Mouse (Mus musculus): ENCODE data around the gene Simc1.

The Simc1 gene

GRCm38 (mm10) chr13:54582860-54583259 is 79.3 kb downstream of the Simc1 start:
- DNase-seq (ENCODE audit: extremely low spot score, low spot score), result no peak

- DNase-seq (ENCODE audit: extremely low spot score, low spot score), result no peak
Observed at GRCm38 (mm10) chr13:54585831-54586230, 82.3 kb downstream of the Simc1 start.

DNA sequence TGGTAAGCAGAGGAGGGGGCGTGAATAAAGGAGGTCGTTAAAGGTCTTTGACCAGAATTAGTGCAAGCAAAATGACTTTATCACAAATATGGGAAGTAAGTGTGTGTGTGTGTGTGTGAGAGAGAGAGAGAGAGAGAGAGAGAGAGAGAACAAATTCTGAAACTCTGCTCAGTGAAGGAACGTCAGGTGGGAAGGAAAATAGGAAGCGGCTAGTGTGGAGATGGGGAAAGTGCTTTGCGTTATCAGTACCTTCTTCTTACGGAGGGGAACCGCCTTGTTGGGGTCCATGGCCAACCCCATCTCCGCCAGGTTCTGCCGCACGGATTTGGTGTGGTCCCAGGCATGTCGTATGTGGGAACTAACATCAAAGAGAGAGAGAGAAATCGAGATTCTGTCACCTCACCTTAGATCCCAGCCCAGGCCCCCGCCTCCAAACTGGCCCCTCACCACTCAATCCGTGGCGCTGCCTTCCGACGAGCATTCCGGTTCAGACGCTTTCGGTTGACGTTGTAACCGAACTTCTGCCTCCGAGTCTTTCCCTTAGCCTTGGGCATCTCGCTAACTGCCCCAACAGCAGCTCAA is 85.9 kb downstream of the Simc1 start:
- no peak for DNase-seq (ENCODE audit: extremely low spot score, low spot score)

DNA sequence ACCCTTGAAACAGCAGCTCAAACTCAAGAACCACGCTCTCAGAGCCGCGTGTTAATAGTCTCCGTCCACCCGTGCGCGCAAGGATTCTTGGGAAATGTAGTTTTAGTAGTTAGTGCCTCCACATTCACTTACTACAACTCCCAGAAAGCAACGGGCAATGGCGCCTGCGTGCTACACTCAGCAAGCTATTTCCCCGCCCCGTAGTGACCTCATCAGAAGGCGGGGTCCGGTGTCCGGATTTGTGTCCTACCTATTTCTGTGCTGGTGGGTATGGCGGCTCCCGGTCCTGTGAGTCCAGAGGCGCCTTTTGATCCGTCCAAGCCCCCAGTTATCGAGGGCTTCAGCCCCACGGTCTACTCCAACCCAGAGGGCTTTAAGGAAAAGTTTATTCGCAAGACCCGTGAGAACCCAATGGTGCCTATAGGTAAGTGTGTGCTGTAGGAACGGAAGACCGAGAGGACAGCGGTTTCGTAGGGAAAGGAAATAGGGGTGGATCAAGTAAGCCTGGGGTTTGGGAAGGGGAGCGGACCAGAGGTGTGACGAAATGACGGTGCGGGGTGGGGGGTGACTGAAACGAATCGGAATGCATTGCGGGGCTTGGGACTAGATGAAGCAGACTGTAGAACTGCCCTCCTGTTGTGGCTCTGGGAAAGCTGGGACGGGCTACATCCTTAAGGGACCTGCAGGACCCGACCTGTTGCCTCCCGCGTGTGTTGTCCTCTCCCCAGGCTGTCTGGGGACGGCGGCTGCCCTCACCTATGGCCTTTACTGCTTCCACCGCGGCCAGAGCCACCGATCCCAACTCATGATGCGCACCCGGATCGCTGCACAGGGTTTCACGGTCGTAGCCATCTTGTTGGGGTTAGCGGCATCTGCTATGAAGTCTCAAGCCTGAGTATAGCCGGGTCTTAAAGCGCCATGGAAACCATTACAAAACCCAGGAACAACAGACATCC is 86.7 kb downstream of the Simc1 start, which contains the start of the genes Nop16 and Higd2a:
Gene Nop16 (minus strand): TSS at position 95 of the 956 bp plus-strand sequence.
Gene Higd2a (plus strand): TSS at position 212 of the 956 bp plus-strand sequence.
- DNase-seq (ENCODE audit: extremely low spot score, low spot score), result peak; percentile 95

DNA sequence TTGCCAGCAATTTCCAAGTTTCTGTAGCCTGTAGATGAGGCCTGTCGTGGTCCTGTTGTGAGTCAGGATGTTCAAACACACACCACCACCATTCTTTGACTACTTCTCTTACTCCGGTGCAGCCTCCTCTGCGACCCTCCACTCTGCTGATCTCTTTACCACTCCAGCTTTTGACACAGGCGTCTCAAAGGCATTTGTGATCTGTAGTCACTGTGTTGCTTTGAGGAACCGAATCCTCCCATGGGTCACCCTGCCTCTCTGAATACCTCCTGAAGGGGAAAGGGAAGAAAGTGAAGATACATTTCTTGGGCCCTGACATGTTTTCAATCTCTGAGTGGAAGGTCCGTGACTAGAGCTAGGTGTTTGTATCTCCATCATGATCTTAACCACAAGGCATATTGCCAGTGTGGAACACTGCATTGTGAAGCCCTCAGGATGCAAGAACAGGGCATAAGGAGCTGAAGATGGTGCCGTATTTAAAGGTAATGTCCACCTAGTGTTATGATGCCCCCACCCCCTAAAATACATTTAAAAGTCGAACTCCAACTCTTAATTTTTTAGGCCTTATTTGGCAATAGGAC is 88.3 kb downstream of the Simc1 start:
- DNase-seq (ENCODE audit: extremely low spot score, low spot score), result no peak

DNA sequence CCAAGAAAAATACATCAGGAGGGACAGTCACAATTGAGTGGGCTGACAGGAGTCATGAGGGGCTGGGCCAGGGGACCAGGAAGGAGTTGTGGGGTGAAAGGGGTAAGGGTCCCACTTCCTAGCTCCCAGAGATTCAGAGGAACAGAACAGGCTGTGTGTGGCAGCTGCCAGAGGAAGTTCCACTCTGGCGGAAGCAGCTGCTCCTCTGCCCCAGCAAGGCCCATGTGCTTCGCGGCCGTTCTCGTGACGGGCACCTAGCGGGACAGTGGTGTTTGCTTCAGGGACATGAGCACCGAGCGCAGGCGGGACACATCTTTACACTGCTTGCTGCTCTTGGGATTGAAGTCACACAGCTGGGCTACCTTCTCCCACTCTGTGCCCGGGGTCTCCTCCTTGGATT is 90.0 kb downstream of the Simc1 start:
- DNase-seq (ENCODE audit: extremely low spot score, low spot score), result no peak

DNA sequence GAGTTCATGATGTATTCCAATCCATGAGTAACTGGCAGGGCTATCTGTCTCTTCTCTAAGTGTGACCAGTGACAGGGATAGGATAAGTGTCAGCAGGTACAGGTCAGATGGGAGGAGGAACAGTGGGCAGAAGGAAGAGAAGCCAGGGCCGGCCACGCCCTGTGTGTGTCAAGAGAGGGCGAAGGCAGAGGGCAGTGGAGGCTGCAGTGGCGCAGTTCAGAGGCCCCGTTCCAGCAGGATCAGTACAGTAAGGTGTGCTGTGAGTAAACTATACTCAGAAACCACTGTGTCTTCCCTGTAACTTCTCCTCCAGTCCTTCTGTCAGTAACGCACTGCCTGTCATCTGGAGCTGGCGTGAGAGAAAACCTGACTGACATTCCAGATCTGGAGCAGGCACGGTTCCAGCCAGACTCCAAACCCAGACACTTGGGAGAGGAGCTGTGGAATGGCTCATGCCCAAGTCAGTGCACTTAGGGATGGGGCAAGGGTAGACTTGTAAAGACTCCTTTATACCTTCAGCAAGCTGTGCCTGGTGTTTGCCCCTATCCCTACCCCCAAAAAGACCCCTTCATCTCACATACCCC is 92.6 kb downstream of the Simc1 start:
- no peak for DNase-seq (ENCODE audit: extremely low spot score, low spot score)

- DNase-seq (ENCODE audit: extremely low spot score, low spot score), result no peak
Observed at GRCm38 (mm10) chr13:54596870-54597269, 93.3 kb downstream of the Simc1 start.

GRCm38 (mm10) chr13:54598622-54599143 is 95.1 kb downstream of the Simc1 start:
- DNase-seq (ENCODE audit: extremely low spot score, low spot score), result no peak
